Mouse (Mus musculus) liver, adult 2 months (tissue): Measurements from ENCODE around the gene Slc30a5.

Experiments
- CTCF ChIP-seq: fragments of 200-500 bp; IDR thresholded peaks from 2 replicates; pipeline ENCODE4 v1.5.1; 2011; ENCODE audit warnings: low read depth, low read length, control low read depth
- POLR2A ChIP-seq: fragments of 200-500 bp; IDR thresholded peaks from 2 replicates; pipeline ENCODE4 v1.6.1; 2011; ENCODE audit warnings: low read length, control low read depth; ENCODE audit not compliant: insufficient read depth; ENCODE audit errors: extremely low read depth

DNA sequence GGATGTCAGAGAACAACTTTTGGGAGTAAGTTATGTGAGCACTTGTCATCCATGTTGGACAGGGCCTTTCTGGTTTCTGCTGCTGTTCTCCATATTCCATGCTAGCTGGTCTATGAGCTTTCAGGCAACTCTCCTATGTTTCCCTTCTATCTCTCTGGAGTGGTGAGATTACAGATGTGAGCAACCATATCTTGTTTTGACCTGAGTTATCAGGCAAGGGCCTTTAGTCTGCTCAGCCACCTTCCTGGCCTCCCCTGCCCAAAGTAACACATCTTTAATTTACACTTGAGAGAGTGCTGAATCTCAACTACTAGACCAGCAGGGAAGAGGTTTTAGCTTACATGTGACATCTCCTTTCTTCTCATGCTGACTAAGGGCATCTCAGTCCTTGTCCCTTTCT, 32.5 kb upstream of the Slc30a5 start:
- TF ChIP-seq CTCF = no peak
- TF ChIP-seq POLR2A = no peak
